Mouse (Mus musculus): ENCODE measurements around the gene Wapl. TPM values are rescaled to one million over a fixed set of nuclear protein-coding genes. Genes with fewer than 3 reads are reported as not detected.

The Wapl gene
- polyA plus RNA-seq, 1 experiment, result 4.5 TPM

GRCm38 (mm10) chr14:34727709-34728108 lies 54.0 kb downstream of the Wapl start:
- Histone ChIP-seq H3K4me1 (ENCODE audit: control insufficient read depth, insufficient read depth, insufficient read length) (no peaks in the 10 kb centered on the region), H3K36me3 (ENCODE audit: control insufficient read depth, insufficient read depth, low read length) (peaks cover 15% of the 10 kb centered on the region), H3K27me3 (ENCODE audit: control insufficient read depth, insufficient read depth, low read length) (no peaks in the 10 kb centered on the region), H3K4me3 (ENCODE audit: extremely low read depth, insufficient read depth, insufficient read length) (no peak overlapping the region), H3K27ac (ENCODE audit: insufficient read depth, low read length) (no peak overlapping the region)
- DNase-seq (ENCODE audit: low read depth in 1 of 2, low spot score in 2 of 2), result no peak
- TF ChIP-seq CTCF (IDR thresholded peaks at IDR 0.05; ENCODE audit: extremely low read depth, insufficient read depth, insufficient read length, insufficient replicate concordance), result no peak
- no peak for TF ChIP-seq POLR2A (IDR thresholded peaks at IDR 0.05; ENCODE audit: low read depth, low read length)
- 100% methylated on average over 2 of the region's 2 CpGs for WGBS

GRCm38 (mm10) chr14:34735405-34735804 lies 61.7 kb downstream of the Wapl start:
- TF ChIP-seq CTCF (IDR thresholded peaks at IDR 0.05; ENCODE audit: extremely low read depth, insufficient read depth, insufficient read length, insufficient replicate concordance) (no peak), POLR2A (IDR thresholded peaks at IDR 0.05; ENCODE audit: low read depth, low read length) (no peak)
- DNase-seq (ENCODE audit: low read depth in 1 of 2, low spot score in 2 of 2), result no peak
- no peaks in the 10 kb centered on the region for H3K4me1 ChIP-seq (ENCODE audit: control insufficient read depth, insufficient read depth, insufficient read length)
- H3K36me3 ChIP-seq (ENCODE audit: control insufficient read depth, insufficient read depth, low read length), result peaks cover 17% of the 10 kb centered on the region
- no peak overlapping the region for H3K4me3 ChIP-seq (ENCODE audit: extremely low read depth, insufficient read depth, insufficient read length)
- H3K27ac ChIP-seq (ENCODE audit: insufficient read depth, low read length), result no peak overlapping the region
- no peaks in the 10 kb centered on the region for H3K27me3 ChIP-seq (ENCODE audit: control insufficient read depth, insufficient read depth, low read length)
- WGBS, result 88% methylated on average over 5 of the region's 5 CpGs

GRCm38 (mm10) chr14:34745401-34745800 lies 71.7 kb downstream of the Wapl start:
- 96% methylated on average over 1 of the region's 1 CpGs for WGBS
- Histone ChIP-seq H3K27me3 (ENCODE audit: control insufficient read depth, insufficient read depth, low read length) (no peaks in the 10 kb centered on the region), H3K36me3 (ENCODE audit: control insufficient read depth, insufficient read depth, low read length) (peaks cover 28% of the 10 kb centered on the region), H3K4me3 (ENCODE audit: extremely low read depth, insufficient read depth, insufficient read length) (no peak overlapping the region), H3K4me1 (ENCODE audit: control insufficient read depth, insufficient read depth, insufficient read length) (no peaks in the 10 kb centered on the region), H3K27ac (ENCODE audit: insufficient read depth, low read length) (no peak overlapping the region)
- no peak for DNase-seq (ENCODE audit: low read depth in 1 of 2, low spot score in 2 of 2)
- TF ChIP-seq POLR2A (IDR thresholded peaks at IDR 0.05; ENCODE audit: low read depth, low read length), result no peak
- no peak for TF ChIP-seq CTCF (IDR thresholded peaks at IDR 0.05; ENCODE audit: extremely low read depth, insufficient read depth, insufficient read length, insufficient replicate concordance)

- Histone ChIP-seq H3K36me3 (ENCODE audit: control insufficient read depth, insufficient read depth, low read length) (no peaks in the 10 kb centered on the region), H3K27ac (ENCODE audit: insufficient read depth, low read length) (no peak overlapping the region), H3K27me3 (ENCODE audit: control insufficient read depth, insufficient read depth, low read length) (no peaks in the 10 kb centered on the region), H3K4me1 (ENCODE audit: control insufficient read depth, insufficient read depth, insufficient read length) (peaks cover under 1% of the 10 kb centered on the region; the same call in 1 of the 2 replicates), H3K4me3 (ENCODE audit: extremely low read depth, insufficient read depth, insufficient read length) (no peak overlapping the region)
- TF ChIP-seq POLR2A (IDR thresholded peaks at IDR 0.05; ENCODE audit: low read depth, low read length), result no peak
- TF ChIP-seq CTCF (IDR thresholded peaks at IDR 0.05; ENCODE audit: extremely low read depth, insufficient read depth, insufficient read length, insufficient replicate concordance), result no peak
- 88% methylated on average over 3 of the region's 3 CpGs for WGBS
- DNase-seq (ENCODE audit: low read depth in 1 of 2, low spot score in 2 of 2), result no peak
Measured at GRCm38 (mm10) chr14:34755731-34756130, 82.0 kb downstream of the Wapl start.

GRCm38 (mm10) chr14:34759938-34760337 lies 86.2 kb downstream of the Wapl start:
- TF ChIP-seq CTCF (IDR thresholded peaks at IDR 0.05; ENCODE audit: extremely low read depth, insufficient read depth, insufficient read length, insufficient replicate concordance) (no peak), POLR2A (IDR thresholded peaks at IDR 0.05; ENCODE audit: low read depth, low read length) (no peak)
- Histone ChIP-seq H3K27me3 (ENCODE audit: control insufficient read depth, insufficient read depth, low read length) (no peaks in the 10 kb centered on the region), H3K36me3 (ENCODE audit: control insufficient read depth, insufficient read depth, low read length) (no peaks in the 10 kb centered on the region), H3K4me1 (ENCODE audit: control insufficient read depth, insufficient read depth, insufficient read length) (peaks cover 14% of the 10 kb centered on the region), H3K27ac (ENCODE audit: insufficient read depth, low read length) (no peak overlapping the region), H3K4me3 (ENCODE audit: extremely low read depth, insufficient read depth, insufficient read length) (no peak overlapping the region)
- 87% methylated on average over 2 of the region's 2 CpGs for WGBS
- no peak for DNase-seq (ENCODE audit: low read depth in 1 of 2, low spot score in 2 of 2)

- WGBS, result 28% methylated on average over 9 of the region's 9 CpGs
- Histone ChIP-seq H3K36me3 (ENCODE audit: control insufficient read depth, insufficient read depth, low read length) (no peaks in the 10 kb centered on the region), H3K27me3 (ENCODE audit: control insufficient read depth, insufficient read depth, low read length) (no peaks in the 10 kb centered on the region), H3K4me1 (ENCODE audit: control insufficient read depth, insufficient read depth, insufficient read length) (peaks cover 14% of the 10 kb centered on the region), H3K27ac (ENCODE audit: insufficient read depth, low read length) (no peak overlapping the region), H3K4me3 (ENCODE audit: extremely low read depth, insufficient read depth, insufficient read length) (no peak overlapping the region)
- no peak for TF ChIP-seq POLR2A (IDR thresholded peaks at IDR 0.05; ENCODE audit: low read depth, low read length)
- no peak for TF ChIP-seq CTCF (IDR thresholded peaks at IDR 0.05; ENCODE audit: extremely low read depth, insufficient read depth, insufficient read length, insufficient replicate concordance)
- no peak for DNase-seq (ENCODE audit: low read depth in 1 of 2, low spot score in 2 of 2)
Measured at GRCm38 (mm10) chr14:34761082-34761959, 87.6 kb downstream of the Wapl start.

- Histone ChIP-seq H3K27ac (ENCODE audit: insufficient read depth, low read length) (no peak overlapping the region), H3K36me3 (ENCODE audit: control insufficient read depth, insufficient read depth, low read length) (no peaks in the 10 kb centered on the region), H3K4me1 (ENCODE audit: control insufficient read depth, insufficient read depth, insufficient read length) (peaks cover 14% of the 10 kb centered on the region), H3K4me3 (ENCODE audit: extremely low read depth, insufficient read depth, insufficient read length) (no peak overlapping the region), H3K27me3 (ENCODE audit: control insufficient read depth, insufficient read depth, low read length) (no peaks in the 10 kb centered on the region)
- DNase-seq (ENCODE audit: low read depth in 1 of 2, low spot score in 2 of 2), result no peak
- 62% methylated on average over 10 of the region's 10 CpGs for WGBS
- TF ChIP-seq POLR2A (IDR thresholded peaks at IDR 0.05; ENCODE audit: low read depth, low read length), result no peak
- no peak for TF ChIP-seq CTCF (IDR thresholded peaks at IDR 0.05; ENCODE audit: extremely low read depth, insufficient read depth, insufficient read length, insufficient replicate concordance)
Measured at GRCm38 (mm10) chr14:34762682-34763081, 89.0 kb downstream of the Wapl start.

Data from spleen, adult 2 months (tissue).